ENCODE assay signal across 9 mouse cellular contexts in the genomic region with DNA sequence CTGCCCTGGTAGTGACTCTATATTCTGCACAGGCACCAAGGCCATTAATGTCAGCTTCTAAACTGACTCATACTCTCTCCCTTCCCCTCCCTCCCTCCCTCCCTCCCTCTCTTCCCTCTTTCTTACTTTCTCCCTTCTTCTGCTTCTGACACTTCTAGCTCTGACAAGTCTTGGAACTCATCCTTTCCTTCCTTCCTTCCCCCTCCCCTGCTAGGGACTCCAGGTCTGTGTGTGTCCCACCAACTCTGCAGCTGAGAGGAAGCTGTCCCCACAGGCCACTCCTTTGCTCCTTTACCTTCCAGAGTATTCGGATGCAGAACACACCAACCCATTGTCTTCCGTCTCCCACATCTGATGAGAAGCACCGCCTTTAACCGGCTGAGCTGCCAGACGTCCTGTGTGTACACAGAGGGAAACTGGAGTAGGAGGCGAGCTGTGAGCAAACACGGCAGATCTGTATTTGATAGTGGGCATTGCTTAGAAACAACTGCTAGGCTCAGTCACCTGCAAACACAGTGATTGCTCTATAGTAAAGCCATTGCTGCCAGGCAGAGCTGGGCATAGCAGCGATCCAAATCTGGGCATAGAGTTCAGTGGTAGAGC. TPM values are rescaled to one million over a fixed set of nuclear protein-coding genes. Genes with fewer than 3 reads are reported as not detected.
DNase-seq lines count a peak whose midpoint lies in the region; ATAC-seq and TF ChIP-seq lines count a peak whose summit lies in the region.
"Had no signal": no experiment of that assay in that cellular context is flagged by ENCODE, and none has a peak within 500 bp of the region (broad histone marks: within the 10 kb centered on the region; RNA-seq: fewer than 3 reads in every experiment).

No protein-coding gene starts in this region.

- no peaks in the 10 kb centered on the region for H3K36me3 ChIP-seq in ES-Bruce4 (ENCODE audit: control insufficient read depth, insufficient read depth, low read length, poor library complexity, severe bottlenecking)
- no peaks in the 10 kb centered on the region for H3K36me3 ChIP-seq in liver, postnatal 0 days (replicated peaks; ENCODE audit: insufficient read depth, low read length)
- no peaks in the 10 kb centered on the region for H3K36me3 ChIP-seq in limb, embryonic 10.5 days

- H3K27me3 ChIP-seq in ES-Bruce4 (ENCODE audit: control insufficient read depth, insufficient read depth, low read length, poor library complexity, severe bottlenecking): no peaks in the 10 kb centered on the region; the same call in 1 of the 2 replicates
- no peaks in the 10 kb centered on the region for H3K27me3 ChIP-seq in liver, postnatal 0 days (ENCODE audit: insufficient read depth, low read length)
- H3K27me3 ChIP-seq in limb, embryonic 10.5 days (ENCODE audit: low read depth, poor library complexity, severe bottlenecking): peaks cover 10% of the 10 kb centered on the region; the same call in 1 of the 2 replicates

- TF ChIP-seq POLR2A in lung, adult 2 months (IDR thresholded peaks at IDR 0.05; ENCODE audit: borderline replicate concordance, extremely low read depth, low read depth, low read length): peak; percentile 27; the same call in 1 of the 2 replicates
- no peak for TF ChIP-seq POLR2A in ES-Bruce4 (IDR thresholded peaks at IDR 0.05; ENCODE audit: insufficient read depth, low read length)

- peak; percentile 17 for DNase-seq in gastrocnemius, adult 2 months
- DNase-seq in gastrocnemius, postnatal 10 days: no peak
- DNase-seq in lung, adult 2 months: no peak
- no peak for DNase-seq in lung, postnatal 36 days
- no peak for DNase-seq in liver, postnatal 0 days
- DNase-seq in left cerebral cortex, postnatal 36 days (ENCODE audit: low spot score in 2 of 2): no peak
- no peak for DNase-seq in limb, embryonic 10.5 days (ENCODE audit: low spot score)

- intact Hi-C loops in gastrocnemius, adult 2 months (cut with DNase I): loop anchor here (2.0 kb wide), 1 partner anchor 15 kb away; no protein-coding TSS in a partner anchor
- intact Hi-C loops in left cerebral cortex, postnatal 36 days (cut with DNase I): loop anchor here (2.0 kb wide), 1 partner anchor 23 kb away; no protein-coding TSS in a partner anchor

- TF ChIP-seq CTCF in gastrocnemius, adult 2 months (IDR thresholded peaks at IDR 0.05): no peak
- TF ChIP-seq CTCF in lung, adult 2 months (IDR thresholded peaks at IDR 0.05; ENCODE audit: insufficient read depth, low read length): no peak
- TF ChIP-seq CTCF in ES-Bruce4 (IDR thresholded peaks at IDR 0.05; ENCODE audit: low read depth, low read length): no peak
- TF ChIP-seq CTCF in liver, postnatal 0 days (IDR thresholded peaks at IDR 0.05; ENCODE audit: low read depth): no peak

- no peaks in the 10 kb centered on the region for H3K9me3 ChIP-seq in ES-Bruce4 (replicated peaks; ENCODE audit: control insufficient read depth, insufficient read depth, low read length, poor library complexity, severe bottlenecking)
- H3K9me3 ChIP-seq in liver, postnatal 0 days (ENCODE audit: low read length): no peaks in the 10 kb centered on the region
- no peaks in the 10 kb centered on the region for H3K9me3 ChIP-seq in limb, embryonic 10.5 days (replicated peaks)

- no peak overlapping the region for H3K9ac ChIP-seq in ES-Bruce4 (ENCODE audit: low read depth, poor library complexity, severe bottlenecking)
- H3K9ac ChIP-seq in liver, postnatal 0 days (replicated peaks): peak overlapping the region; percentile 62; the same call in 1 of the 2 replicates

- 17% methylated on average over 8 of the region's 8 CpGs for WGBS in lung, adult 2 months
- 14% methylated on average over 8 of the region's 8 CpGs for WGBS in liver, postnatal 0 days (ENCODE audit: insufficient replicate concordance)
- WGBS in limb, embryonic 10.5 days: 46% methylated on average over 8 of the region's 8 CpGs

- ATAC-seq in liver, postnatal 0 days: peak; percentile 7; the same call in 1 of the 2 replicates

- peak overlapping the region; percentile 99 for H3K27ac ChIP-seq in gastrocnemius, adult 2 months
- H3K27ac ChIP-seq in ES-Bruce4 (ENCODE audit: insufficient read depth, low read length): no peak overlapping the region
- peak overlapping the region; percentile 95 for H3K27ac ChIP-seq in liver, postnatal 0 days (ENCODE audit: low read depth)
- no peak overlapping the region for H3K27ac ChIP-seq in limb, embryonic 10.5 days
- H3K27ac ChIP-seq: macrophage had no signal

- no peak overlapping the region for H3K4me3 ChIP-seq in gastrocnemius, adult 2 months
- no peak overlapping the region for H3K4me3 ChIP-seq in lung, adult 2 months (replicated peaks; ENCODE audit: extremely low read depth, low read depth, low read length)
- 0 out of 2 replicates have a peak overlapping the region, but pooled peaks have one; percentile 3 for H3K4me3 ChIP-seq in ES-Bruce4 (ENCODE audit: low read depth, low read length)
- peak overlapping the region; percentile 18; the same call in 1 of the 2 replicates for H3K4me3 ChIP-seq in liver, postnatal 0 days (ENCODE audit: low read depth, low read length)
- H3K4me3 ChIP-seq in limb, embryonic 10.5 days: no peak overlapping the region

- H3K4me2 ChIP-seq in liver, postnatal 0 days (ENCODE audit: low read depth, low read length): peak overlapping the region; percentile 54

- TF ChIP-seq EP300 in ES-Bruce4 (IDR thresholded peaks at IDR 0.05; ENCODE audit: insufficient read depth, low read depth, low read length): peak; percentile 47; the same call in 1 of the 2 replicates
- TF ChIP-seq EP300 in liver, postnatal 0 days (IDR thresholded peaks at IDR 0.05; ENCODE audit: low read depth): no peak

- H3K4me1 ChIP-seq in lung, adult 2 months (ENCODE audit: control insufficient read depth, insufficient read depth, low read length): peaks cover 14% of the 10 kb centered on the region
- peaks cover 3% of the 10 kb centered on the region for H3K4me1 ChIP-seq in ES-Bruce4 (ENCODE audit: control insufficient read depth, insufficient read depth, low read length)
- peaks cover 27% of the 10 kb centered on the region for H3K4me1 ChIP-seq in liver, postnatal 0 days (ENCODE audit: insufficient read depth)
- H3K4me1 ChIP-seq in limb, embryonic 10.5 days: peaks cover 29% of the 10 kb centered on the region

RNA-seq across cellular contexts. Expression of a gene that starts 1.8 kb away (rescaled TPM):
- 10 to 100 TPM; 11.3 to 11.7 TPM for total RNA-seq in gastrocnemius, adult 2 months (2021)
- total RNA-seq in gastrocnemius, postnatal 10 days (2021): 1 to 10 TPM; 7.2 to 9.5 TPM
- 9.5 and 12.7 TPM in 2 replicates for polyA plus RNA-seq in lung, adult 2 months (2012; rRNA removed)
- polyA plus RNA-seq in ES-Bruce4 (2011; ENCODE audit: insufficient read depth, insufficient read length, low read depth, missing spikeins): 10.2 and 11.9 TPM in 2 replicates
- polyA plus RNA-seq in liver, postnatal 0 days (2015; fragmentation: Nextera tagmentation; extraction: Ambion mirVana): 52.2 and 53.2 TPM in 2 replicates
- total RNA-seq in left cerebral cortex, postnatal 36 days (2021): 10 to 100 TPM; 31.9 to 34.6 TPM
- 24.5 and 25.4 TPM in 2 replicates for polyA plus RNA-seq in limb, embryonic 10.5 days (2016; fragmentation: Nextera tagmentation; extraction: Ambion mirVana)

RNA-seq across cellular contexts. Expression of a gene that starts 38.0 kb away (rescaled TPM):
- total RNA-seq in gastrocnemius, adult 2 months (2021): 10 to 100 TPM; 37.2 to 51.0 TPM
- total RNA-seq in gastrocnemius, postnatal 10 days (2021): 10 to 100 TPM; 49.7 to 52.2 TPM
- polyA plus RNA-seq in lung, adult 2 months (2012; rRNA removed): 34.0 TPM in 2 replicates
- polyA plus RNA-seq in ES-Bruce4 (2011; ENCODE audit: insufficient read depth, insufficient read length, low read depth, missing spikeins): 29.9 and 33.9 TPM in 2 replicates
- 5.1 and 5.8 TPM in 2 replicates for polyA plus RNA-seq in liver, postnatal 0 days (2015; fragmentation: Nextera tagmentation; extraction: Ambion mirVana)
- 10 to 100 TPM; 63.8 to 66.4 TPM for total RNA-seq in left cerebral cortex, postnatal 36 days (2021)
- polyA plus RNA-seq in limb, embryonic 10.5 days (2016; fragmentation: Nextera tagmentation; extraction: Ambion mirVana): 50.7 and 52.1 TPM in 2 replicates

Comparison
In these comparisons a context has a peak if more than half of its experiments do, and no peak if none do; other contexts are left out.
1. H3K27ac ChIP-seq: peak in gastrocnemius, adult 2 months (single experiment) and liver, postnatal 0 days (single experiment); none in ES-Bruce4 (single experiment) and limb, embryonic 10.5 days (single experiment).
2. H3K4me3 ChIP-seq: peak in ES-Bruce4 (single experiment) and liver, postnatal 0 days (single experiment); none in gastrocnemius, adult 2 months (single experiment), lung, adult 2 months (single experiment) and limb, embryonic 10.5 days (single experiment).